Mouse (Mus musculus) CD4-positive helper T cell, adult 2 months (primary cell): ENCODE measurements around the gene Ddx47.

Experiments
- DNase-seq: peaks from one replicate; pipeline ENCODE4 v3.0.0-alpha.2; 2012; ENCODE audit warnings: low read depth, missing footprints, low spot score

Gene Ddx47

GRCm38 (mm10) chr6:135069856-135070255 lies 58.4 kb downstream of the Ddx47 start:
- DNase-seq, result no peak

GRCm38 (mm10) chr6:135070347-135070746 lies 58.9 kb downstream of the Ddx47 start:
- DNase-seq, result no peak
